Comparison of ENCODE assay signal across 10 mouse cellular contexts in the genomic region with DNA sequence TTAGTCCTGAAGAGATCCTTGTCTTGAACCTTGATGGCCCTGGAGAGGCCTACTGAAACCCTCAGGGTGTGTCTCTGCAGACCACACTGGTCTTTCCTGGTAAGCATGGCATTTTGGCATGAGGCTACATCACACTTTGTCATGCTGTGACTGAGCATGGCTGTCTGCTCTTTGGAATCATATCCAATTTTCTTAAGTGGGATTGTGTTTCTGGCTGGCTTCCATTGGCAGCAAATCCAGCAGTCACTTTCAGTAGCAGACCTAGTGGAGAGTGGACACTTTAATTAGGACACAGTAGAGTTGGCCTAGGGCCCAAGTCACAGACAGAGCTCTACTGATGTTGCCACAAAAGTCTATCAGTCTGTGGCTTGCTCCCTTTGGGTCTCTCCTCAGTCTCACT.
DNase-seq lines count a peak whose midpoint lies in the region; ATAC-seq and TF ChIP-seq lines count a peak whose summit lies in the region.
"Had no signal": no experiment of that assay in that cellular context is flagged by ENCODE, and none has a peak within 500 bp of the region (broad histone marks: within the 10 kb centered on the region; RNA-seq: fewer than 3 reads in every experiment).

No protein-coding gene starts in this region.

- DNase-seq in kidney, adult 2 months, result peak; percentile 3
- DNase-seq in kidney, adult 11 months, result no peak
- DNase-seq in 3T3-L1 (ENCODE audit: low read depth, low spot score) (peak; percentile 28), adipocyte (ENCODE audit: low spot score) (peak; percentile 22)
- DNase-seq in neural tube, embryonic 10.5 days (ENCODE audit: extremely low spot score, low spot score), result no peak
- DNase-seq in urinary bladder, postnatal 36 days (ENCODE audit: low spot score in 2 of 2), result no peak

- no peaks in the 10 kb centered on the region for H3K36me3 ChIP-seq in kidney, adult 2 months (ENCODE audit: control insufficient read depth, insufficient read depth, low read length)
- H3K36me3 ChIP-seq in heart, embryonic 15.5 days, result no peaks in the 10 kb centered on the region
- H3K36me3 ChIP-seq: heart, embryonic 13.5 days; limb, embryonic 13.5 days had no signal

- no peak for TF ChIP-seq CTCF in kidney, adult 2 months (conservative IDR thresholded peaks at IDR 0.05; ENCODE audit: insufficient read depth, insufficient read length, low read depth, low read length)

- H3K4me3 ChIP-seq in kidney, adult 2 months (ENCODE audit: insufficient read depth, low read depth, low read length), result no peak overlapping the region
- no peak overlapping the region for H3K4me3 ChIP-seq in heart, embryonic 15.5 days
- H3K4me3 ChIP-seq: heart, embryonic 13.5 days; limb, embryonic 13.5 days; myocyte had no signal

- no peaks in the 10 kb centered on the region for H3K27me3 ChIP-seq in kidney, adult 2 months (replicated peaks; ENCODE audit: control insufficient read depth, insufficient read depth, low read length)
- no peaks in the 10 kb centered on the region for H3K27me3 ChIP-seq in heart, embryonic 15.5 days
- H3K27me3 ChIP-seq: heart, embryonic 13.5 days; limb, embryonic 13.5 days had no signal

- H3K27ac ChIP-seq in kidney, adult 2 months (ENCODE audit: insufficient read depth, low read depth, low read length), result no peak overlapping the region
- H3K27ac ChIP-seq in heart, embryonic 15.5 days, result peak overlapping the region; percentile 31; the same call in 1 of the 2 replicates
- H3K27ac ChIP-seq: limb, embryonic 13.5 days had no signal

- no peak overlapping the region for H3K9ac ChIP-seq in heart, embryonic 15.5 days
- H3K9ac ChIP-seq: heart, embryonic 13.5 days; limb, embryonic 13.5 days had no signal

- peak; percentile 84 for ATAC-seq in heart, embryonic 15.5 days (replicated peaks; ENCODE audit: insufficient number of reproducible peaks, insufficient read depth, low FRiP score, low read depth)

- no peaks in the 10 kb centered on the region for H3K9me3 ChIP-seq in heart, embryonic 15.5 days (replicated peaks)
- H3K9me3 ChIP-seq: heart, embryonic 13.5 days; limb, embryonic 13.5 days had no signal

- no peaks in the 10 kb centered on the region for H3K4me1 ChIP-seq in kidney, adult 2 months (ENCODE audit: control insufficient read depth, insufficient read depth, low read length)
- peaks cover 11% of the 10 kb centered on the region for H3K4me1 ChIP-seq in heart, embryonic 15.5 days (replicated peaks)
- H3K4me1 ChIP-seq: limb, embryonic 13.5 days had no signal

- no peak for TF ChIP-seq POLR2A in kidney, adult 2 months (IDR thresholded peaks at IDR 0.05; ENCODE audit: low read depth, low read length)

- no peak overlapping the region for H3K4me2 ChIP-seq in heart, embryonic 15.5 days
- H3K4me2 ChIP-seq: heart, embryonic 13.5 days; limb, embryonic 13.5 days had no signal

Comparison
In these comparisons a context has a peak if more than half of its experiments do, and no peak if none do; other contexts are left out.
1. DNase-seq: peak in kidney, adult 2 months (single experiment), 3T3-L1 (single experiment) and adipocyte (single experiment); none in kidney, adult 11 months (single experiment), neural tube, embryonic 10.5 days (single experiment) and urinary bladder, postnatal 36 days (0 of 2).